Mouse (Mus musculus) kidney, postnatal 36 days (tissue): ENCODE data around the gene Olfr750.

Experiments
- DNase-seq, 2 experiments: peaks; one replicate each; pipeline ENCODE4 v3.0.0; 2021 to 2022; ENCODE audit warnings: mixed read lengths in 2 of 2

Gene Olfr750

GRCm38 (mm10) chr14:51088166-51088969, 14.1 kb upstream of the Olfr750 start:
- DNase-seq: peak; percentile 90 to 91

- DNase-seq: no peak
Measured at GRCm38 (mm10) chr14:51087762-51088161, 13.5 kb upstream of the Olfr750 start.

- no peak for DNase-seq
Measured at GRCm38 (mm10) chr14:51085911-51086310, 11.7 kb upstream of the Olfr750 start.

GRCm38 (mm10) chr14:51085086-51085485, 10.9 kb upstream of the Olfr750 start:
- no peak for DNase-seq

- DNase-seq: no peak
Measured at GRCm38 (mm10) chr14:51083805-51084204, 9.6 kb upstream of the Olfr750 start.

GRCm38 (mm10) chr14:51082599-51083581, 8.7 kb upstream of the Olfr750 start:
- peak; percentile 59 to 78 for DNase-seq

- no peak for DNase-seq
Measured at GRCm38 (mm10) chr14:51081035-51081434, 6.8 kb upstream of the Olfr750 start.

GRCm38 (mm10) chr14:51079180-51079579, 4.9 kb upstream of the Olfr750 start:
- DNase-seq: no peak

GRCm38 (mm10) chr14:51069617-51070016, 4.6 kb downstream of the Olfr750 start:
- DNase-seq: peak; percentile 41 to 73

GRCm38 (mm10) chr14:51068956-51069355, 5.3 kb downstream of the Olfr750 start:
- DNase-seq: no peak

- no peak for DNase-seq
Measured at GRCm38 (mm10) chr14:51060761-51061160, 13.5 kb downstream of the Olfr750 start.

- no peak for DNase-seq
Measured at GRCm38 (mm10) chr14:51057401-51057831, 16.8 kb downstream of the Olfr750 start, which contains the start of gene Rnase12. Gene Rnase12 (minus strand): TSS chr14:51057661.

GRCm38 (mm10) chr14:51054243-51055237, 19.7 kb downstream of the Olfr750 start:
- no peak for DNase-seq

- no peak for DNase-seq
Measured at GRCm38 (mm10) chr14:51053176-51053575, 21.1 kb downstream of the Olfr750 start.

GRCm38 (mm10) chr14:51051941-51052340, 22.3 kb downstream of the Olfr750 start:
- peak in 1 of 2 experiments; percentile 12 for DNase-seq

GRCm38 (mm10) chr14:51050063-51050462, 24.2 kb downstream of the Olfr750 start, which contains the start of gene Rnase11:
Gene Rnase11 (minus strand): TSS chr14:51050163.
- DNase-seq: no peak

GRCm38 (mm10) chr14:51047846-51048245, 26.4 kb downstream of the Olfr750 start:
- no peak for DNase-seq

GRCm38 (mm10) chr14:51041769-51042168, 32.5 kb downstream of the Olfr750 start, which contains the start of gene Rnase9:
Gene Rnase9 (minus strand): TSS chr14:51041869.
- no peak for DNase-seq

GRCm38 (mm10) chr14:51036214-51036613, 38.0 kb downstream of the Olfr750 start:
- DNase-seq: no peak

GRCm38 (mm10) chr14:51035206-51035605, 39.0 kb downstream of the Olfr750 start:
- no peak for DNase-seq

- no peak for DNase-seq
Measured at GRCm38 (mm10) chr14:51027387-51028155, 46.7 kb downstream of the Olfr750 start.
